Mouse (Mus musculus) thymus, postnatal 25 days (tissue): ENCODE data around the gene Cdk14.

ENCODE experiments used
- DNase-seq: peaks from one replicate; pipeline ENCODE4 v3.0.0; 2022

Gene Cdk14

DNA sequence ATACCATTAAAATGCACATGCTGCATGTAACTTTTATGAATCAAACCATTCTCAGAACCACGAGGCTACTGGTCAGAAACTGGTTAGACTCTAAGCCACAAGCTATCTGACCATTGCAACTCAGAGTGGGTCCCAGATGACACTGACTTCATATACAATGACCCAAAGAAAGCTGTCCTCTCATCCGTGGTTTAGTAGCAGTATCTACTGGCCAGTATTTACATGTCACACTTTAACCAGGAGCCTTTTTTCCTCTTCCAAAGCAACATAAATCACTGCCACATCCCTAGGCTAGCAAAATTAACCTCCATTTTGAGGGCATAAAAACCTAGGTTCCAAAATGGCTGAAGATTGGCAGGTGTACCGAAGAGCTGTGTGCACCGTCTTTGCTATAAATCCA is 533.0 kb downstream of the Cdk14 start:
- no peak for DNase-seq

DNA sequence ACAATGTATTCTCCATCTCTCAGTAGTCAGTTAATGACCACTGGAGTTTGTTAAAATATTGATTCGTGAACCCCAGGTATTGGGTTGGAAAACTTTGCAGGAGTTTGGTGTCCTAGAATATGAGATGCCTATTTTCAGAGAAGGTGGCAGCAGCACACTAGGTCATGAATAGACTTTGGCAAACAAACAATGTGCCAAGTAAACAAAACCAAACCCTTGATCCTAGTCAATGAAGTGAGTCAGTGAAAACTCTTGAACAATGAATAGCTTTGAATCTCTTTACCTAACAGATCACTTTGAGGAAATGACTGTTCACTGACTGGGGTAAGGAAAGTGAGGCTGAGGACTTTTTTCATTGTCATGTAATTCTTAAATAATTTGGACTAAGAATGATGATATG is 537.3 kb downstream of the Cdk14 start:
- DNase-seq: no peak

DNA sequence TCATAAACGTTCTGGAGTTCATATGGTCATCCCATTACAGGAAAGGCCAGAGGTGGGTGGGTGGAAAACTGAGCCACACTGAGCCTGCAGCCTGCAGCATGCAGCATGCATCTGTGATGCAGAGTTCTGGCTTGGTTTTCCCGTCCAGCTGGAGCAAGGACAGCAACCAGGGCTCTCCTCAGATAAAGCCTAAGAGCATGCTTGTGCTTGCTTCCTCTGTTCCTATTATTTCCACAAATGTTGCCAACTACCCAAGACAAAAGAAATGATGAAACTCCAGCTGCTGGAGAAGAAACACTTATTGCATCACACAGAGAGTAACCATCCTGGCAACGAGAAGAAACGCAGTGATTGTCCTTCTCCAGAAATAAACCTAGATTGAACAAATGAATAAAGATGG is 539.8 kb downstream of the Cdk14 start:
- no peak for DNase-seq

DNA sequence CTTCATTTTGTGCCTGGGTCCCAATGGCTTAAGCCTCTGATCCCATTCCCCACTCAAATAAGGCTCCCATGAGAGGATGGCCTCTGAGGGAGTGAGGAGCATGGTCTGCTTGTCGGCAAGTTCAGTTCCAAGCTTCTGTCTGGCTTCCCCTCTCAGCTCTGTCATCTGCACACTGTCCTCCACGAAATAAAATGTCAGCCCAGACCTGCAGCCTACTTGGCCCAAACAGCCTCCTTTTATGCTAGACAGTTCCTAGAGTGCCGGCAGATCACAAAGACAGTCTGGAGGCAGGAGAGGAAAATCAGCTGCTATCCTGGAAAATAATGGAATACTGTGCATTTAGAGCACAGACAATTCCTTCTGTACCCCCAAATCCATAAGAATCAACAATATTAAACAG is 541.2 kb downstream of the Cdk14 start:
- no peak for DNase-seq

DNA sequence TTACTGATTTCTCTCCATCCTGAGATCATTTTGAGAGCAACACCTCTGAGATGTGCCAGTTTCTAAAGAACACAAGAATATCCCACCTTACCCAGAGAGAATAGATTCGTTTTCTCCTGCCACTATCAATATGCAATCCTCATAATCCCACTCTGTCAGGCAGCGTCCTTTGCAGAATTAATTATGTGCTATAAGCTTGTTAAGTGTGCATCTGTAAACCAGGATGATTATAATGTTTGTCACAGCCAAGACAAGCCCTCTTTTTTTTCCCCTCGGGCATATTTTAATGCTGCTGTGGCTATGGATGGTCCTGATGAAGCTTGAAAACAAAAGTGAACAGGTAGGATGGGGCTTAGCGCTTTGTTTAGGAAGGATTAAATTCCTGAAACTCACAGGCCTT is 542.5 kb downstream of the Cdk14 start:
- no peak for DNase-seq

DNA sequence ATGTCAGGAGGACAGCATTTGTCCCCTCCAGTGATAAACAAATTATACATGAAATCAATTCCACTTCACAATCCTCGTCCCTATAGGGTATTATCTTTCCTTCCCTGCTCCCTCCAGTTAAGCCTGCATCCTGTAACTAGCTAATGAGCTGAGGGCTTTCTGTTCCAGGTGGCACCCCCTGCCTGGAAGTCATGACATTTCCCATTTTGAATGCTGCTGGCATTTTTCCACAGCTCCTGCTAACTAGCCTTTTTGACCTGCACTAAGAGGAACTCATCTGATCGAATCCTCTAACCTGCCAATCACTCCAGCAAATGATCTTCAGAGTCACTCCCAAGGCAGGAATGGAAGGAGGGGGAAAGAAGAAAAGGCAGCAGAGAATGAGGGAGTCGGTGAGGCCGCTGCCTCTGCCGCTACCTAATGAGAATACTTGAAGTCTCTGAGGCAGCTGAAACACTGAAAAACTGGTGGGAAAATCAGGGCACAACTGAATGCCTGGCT is 542.9 kb downstream of the Cdk14 start:
- no peak for DNase-seq

DNA sequence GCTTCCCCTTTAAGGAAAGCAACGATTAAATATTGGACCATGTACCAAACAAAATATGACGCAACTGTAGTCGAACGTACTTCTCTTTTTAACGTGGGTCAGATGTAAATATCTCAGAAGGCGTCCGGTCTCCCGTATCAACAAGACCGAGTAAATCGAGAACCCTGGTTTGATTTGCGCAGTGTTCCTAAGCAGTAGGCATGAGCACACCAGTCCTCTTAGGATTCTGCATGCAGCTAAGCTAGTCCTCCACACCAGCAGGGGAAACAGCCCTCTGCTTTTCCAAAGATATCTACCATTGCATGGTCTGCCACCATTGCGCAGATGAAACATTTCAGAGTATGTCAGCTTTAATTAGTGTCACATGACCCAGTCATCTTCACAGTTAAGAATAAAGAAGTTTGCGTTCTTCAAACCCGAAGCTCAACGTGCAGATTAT is 543.4 kb downstream of the Cdk14 start:
- no peak for DNase-seq

DNA sequence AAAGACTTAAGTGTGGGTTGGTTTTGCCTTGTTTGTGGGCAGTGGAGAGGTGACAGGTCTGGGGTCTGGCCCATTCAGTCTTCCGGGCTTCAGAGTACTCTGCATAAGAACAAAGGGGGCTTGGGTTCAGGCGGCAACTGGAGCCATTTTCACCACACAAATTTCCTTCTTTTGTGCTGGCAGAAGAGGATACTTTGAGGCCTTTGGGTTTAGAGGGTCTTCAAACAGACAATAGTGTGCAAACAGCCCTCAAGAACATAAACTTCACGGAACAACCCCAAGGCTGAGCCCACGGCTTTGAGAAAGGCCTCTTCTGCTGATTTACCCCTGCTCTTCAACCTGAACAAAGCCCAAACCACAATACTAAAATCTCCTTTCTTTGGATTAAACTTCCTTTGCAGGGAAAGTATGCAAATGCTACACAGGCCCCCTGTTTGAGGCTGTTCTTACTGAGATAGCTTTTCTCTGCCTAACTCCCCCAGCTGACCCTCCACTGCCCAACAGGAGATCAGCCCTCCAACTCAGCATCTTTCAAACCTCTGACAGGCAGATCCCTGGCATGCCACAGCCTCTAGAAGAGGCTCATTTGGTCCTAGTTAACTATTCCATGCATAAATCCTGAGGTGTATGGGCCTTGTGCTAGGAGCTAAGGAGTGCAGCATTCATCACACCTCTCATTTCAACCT is 549.9 kb downstream of the Cdk14 start:
- DNase-seq: no peak

DNA sequence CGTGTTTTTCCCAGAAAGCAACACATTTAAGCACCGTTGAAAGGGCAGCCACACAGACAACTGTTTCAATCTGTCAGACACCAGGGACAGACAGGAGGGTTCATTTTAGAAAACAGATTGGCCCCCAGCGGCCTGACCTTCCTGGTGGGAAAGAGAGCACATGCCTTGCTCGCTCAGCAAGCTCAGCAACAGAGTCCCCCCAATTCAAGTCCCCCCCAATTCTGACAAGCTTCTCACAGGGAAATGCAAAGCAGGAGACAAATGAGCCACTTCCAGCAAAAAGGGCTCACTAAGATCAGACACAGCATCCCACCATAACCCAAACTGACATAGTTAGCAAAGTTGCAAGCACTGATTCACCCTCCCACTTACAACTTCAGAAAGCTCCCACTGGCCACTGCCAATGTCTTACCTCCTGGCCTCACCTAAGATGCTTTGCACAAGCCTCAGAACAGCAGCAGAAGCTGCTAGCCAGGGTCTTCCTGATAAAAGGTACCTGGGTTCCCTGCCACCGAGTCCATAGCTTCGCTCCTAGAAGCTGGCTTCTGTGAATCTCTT is 551.5 kb downstream of the Cdk14 start:
- no peak for DNase-seq

DNA sequence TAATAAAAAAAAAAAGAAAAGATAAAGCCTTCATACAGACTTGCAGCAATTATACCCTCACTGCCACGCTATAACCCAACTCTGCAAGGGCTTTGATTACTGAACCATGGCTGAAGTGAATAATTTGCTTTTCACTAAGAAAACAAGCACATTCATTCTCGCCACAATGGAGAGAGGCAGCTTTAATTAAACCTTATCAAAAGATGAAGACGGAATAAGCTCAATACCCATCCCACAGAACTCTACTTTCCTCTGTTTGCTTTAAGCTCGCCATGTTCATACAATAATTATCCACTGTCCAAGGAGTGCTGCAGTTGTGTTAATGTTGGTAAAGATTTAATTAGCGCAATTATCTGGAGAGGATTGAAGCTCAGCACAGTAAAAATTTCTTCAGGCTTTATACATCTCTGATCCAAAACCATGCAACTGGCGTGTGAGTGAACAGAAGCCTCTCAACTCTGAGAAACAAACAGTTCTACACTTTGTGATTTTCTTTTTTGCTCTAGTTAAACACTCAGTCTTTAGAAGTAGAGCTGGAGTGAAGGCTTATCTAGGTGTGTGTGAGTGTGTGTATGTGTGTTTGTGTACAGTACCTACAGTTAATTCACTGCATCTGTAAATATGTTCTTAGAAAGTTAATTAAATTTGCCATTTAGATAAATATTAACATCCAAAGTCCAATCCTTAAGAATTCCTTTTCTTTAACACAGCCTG is 552.1 kb downstream of the Cdk14 start:
- no peak for DNase-seq

DNA sequence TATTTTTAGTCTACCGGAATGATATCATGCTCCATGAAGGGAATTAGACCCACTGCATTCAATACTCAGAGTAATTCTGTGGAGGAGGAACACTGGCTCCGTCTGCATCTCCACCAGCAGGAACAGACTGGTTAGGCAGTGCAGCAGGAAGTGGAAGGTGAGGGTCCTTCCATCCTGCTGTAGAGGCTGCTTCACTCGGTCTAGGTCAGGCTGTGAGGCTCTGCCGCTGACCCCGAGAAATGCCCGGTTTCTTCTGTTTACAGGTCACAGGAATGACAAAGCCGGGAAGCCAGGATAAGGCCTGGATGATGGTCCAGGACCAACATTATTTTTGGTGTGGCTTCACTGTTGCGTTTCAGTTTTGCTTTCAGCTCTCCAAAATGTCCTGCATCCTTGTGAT is 553.2 kb downstream of the Cdk14 start:
- DNase-seq: no peak

DNA sequence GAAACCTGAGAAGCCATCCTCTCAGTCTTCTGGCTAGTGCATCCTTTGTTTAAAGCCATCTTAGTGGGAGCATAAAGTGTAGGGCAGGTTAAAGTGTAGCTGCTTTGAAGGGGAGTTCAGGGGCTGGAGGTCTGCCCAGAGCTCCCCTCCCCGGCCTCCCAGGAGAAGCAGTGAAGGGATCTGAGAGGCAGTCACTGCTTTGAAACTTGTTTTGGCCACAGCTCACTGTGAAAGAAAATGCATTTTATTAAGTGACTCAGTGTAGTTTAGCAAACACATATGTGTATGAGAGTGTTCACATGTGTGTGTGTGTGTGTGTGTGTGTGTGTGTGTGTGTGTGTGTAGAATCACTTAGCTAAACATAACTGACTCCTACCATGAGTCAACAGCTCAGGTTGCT is 554.0 kb downstream of the Cdk14 start:
- DNase-seq: no peak

DNA sequence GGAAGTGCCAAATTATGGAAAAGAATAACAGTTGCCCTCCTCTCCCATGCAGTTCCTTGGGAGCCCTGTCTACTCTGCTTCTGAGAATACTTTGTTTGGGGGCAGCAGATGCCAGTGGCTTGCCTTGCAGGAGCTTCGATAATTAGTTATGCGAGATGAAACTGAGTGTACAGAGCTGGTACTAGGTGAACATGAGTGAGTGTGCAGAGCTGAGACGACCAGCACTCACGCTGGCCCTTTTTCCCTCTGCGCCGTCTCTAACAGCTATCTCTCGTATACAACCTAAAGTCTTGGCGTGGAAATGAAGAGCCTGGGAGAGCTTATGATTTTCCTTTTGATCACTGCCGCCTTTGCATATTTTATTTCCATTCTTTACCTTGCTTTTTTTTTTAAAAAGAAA is 558.5 kb downstream of the Cdk14 start:
- no peak for DNase-seq

DNA sequence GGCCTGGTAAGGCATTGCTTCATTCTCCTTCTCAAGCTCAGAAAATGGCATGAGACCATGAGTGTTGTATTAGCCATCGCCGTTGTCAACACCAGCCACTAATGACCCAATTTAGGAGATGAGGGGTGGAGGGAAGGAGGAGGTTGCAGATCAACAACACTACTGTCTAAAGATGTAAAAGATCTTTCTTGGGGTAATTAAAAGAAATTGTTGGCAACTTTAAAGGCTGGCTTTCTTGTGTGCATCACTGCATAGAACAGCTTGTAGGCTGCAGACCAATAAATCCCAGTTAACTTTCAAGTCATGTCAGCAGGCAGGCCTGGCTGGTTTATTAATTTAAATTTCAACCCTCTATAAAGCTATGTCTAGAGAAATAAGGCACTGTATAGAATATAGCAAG is 559.0 kb downstream of the Cdk14 start:
- no peak for DNase-seq

DNA sequence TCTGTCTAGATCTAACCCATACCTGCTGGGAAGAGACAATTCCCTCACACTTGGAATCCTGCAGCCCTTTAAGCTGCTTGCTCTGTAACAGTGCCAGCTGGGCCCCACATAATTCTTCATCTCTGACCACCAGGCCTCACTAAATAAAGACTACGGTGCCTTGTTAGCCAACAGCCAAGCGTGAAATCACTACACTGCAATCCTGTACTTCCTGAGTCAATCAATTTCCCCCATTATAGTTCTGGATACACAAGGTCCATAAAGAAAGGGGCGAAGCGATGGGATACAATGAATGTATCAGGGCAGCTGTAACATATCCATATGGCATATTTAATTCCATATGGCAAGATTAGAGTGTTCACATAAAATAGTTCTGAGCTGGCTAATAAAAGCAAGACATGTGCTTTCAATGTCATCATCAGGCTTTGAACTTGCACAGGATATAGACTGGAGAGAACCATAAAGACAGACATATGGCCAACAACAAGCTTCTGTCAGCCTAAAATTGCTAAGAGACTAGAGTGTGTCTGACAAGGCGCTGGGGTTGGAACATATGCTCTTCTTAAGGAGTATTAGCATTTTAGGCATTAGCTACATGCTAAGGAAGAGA is 562.0 kb downstream of the Cdk14 start:
- no peak for DNase-seq

DNA sequence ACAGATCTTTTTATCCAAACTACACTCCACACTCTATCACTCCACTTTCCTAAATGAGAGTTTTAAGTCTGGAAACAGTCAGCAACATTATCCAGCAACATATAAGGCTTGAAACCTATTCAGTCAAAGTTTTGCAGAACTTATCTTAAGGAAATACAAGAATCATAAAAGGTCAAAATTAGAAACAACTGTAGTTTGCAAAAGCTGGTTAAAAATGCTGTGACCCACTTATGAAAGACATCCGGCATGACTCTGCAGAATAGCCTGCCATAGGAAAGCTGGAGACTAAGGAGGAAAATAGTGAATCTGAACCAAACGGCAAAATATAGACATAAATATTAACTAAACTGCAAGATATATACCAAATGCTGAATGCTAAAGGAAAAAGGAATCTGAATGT is 566.6 kb downstream of the Cdk14 start:
- DNase-seq: no peak

DNA sequence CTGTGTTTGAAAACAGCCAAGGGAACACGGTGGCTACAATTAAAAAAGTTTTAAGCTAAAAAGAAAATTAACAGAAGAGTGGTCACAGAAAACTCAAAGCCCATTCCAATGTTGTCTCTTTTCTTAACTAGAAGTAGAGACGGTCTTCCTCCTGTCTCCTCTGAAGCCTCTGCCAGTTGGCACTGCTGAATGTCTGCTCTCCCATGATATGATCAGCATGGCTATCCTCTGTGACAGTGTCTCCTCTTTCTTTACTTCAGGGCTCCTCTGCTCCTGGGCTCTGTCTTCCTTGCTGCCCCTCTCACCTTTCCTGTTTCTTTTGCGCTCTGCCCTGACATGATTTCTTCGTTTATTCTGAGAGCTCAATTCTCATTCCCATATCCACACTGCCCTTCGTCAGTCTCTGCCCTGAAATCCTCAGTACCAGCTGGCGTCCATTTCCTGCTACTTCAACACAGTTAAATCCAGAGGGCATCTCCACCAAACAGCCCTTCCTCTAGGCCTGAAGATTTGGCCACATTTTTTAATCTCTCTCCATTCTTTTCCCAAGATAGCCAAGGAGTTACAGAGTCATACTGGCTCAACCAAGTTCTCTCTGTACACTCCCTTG is 567.3 kb downstream of the Cdk14 start:
- DNase-seq: no peak

DNA sequence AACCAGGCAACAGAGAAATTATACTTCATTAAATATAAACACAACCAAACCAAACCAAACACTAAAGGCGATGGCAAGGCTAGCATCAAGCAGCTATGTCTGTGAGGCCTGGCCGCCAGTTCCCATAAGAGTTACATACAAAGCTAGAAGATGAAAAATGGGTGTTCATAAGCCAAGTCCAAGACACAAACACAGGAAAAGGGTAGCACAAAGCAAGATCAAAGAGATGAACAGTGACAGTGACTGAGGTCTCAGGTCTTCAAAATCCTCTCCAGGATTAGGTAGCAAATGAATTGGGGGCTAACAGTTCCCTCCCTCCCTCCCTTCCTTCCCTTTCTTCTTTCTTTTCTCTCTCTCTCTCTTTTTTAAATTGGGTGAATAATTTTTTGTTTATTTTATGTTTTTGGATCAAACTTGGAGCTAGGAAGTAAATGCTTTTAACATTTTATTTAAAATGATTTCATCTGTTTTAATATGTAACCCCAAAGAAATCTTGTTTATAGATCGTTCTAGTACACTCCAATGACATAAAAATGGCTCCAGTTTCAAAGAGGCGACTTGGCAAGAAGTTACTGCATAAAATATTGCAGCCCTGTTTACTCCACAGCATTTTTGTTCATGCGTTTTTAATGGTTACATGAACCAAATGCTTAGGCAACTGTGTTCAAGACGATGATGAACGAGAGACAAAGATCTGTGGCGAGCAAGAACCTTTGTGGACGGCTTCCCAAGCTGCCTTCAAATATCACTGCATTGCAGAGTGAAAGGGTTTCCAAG is 568.0 kb downstream of the Cdk14 start:
- no peak for DNase-seq

DNA sequence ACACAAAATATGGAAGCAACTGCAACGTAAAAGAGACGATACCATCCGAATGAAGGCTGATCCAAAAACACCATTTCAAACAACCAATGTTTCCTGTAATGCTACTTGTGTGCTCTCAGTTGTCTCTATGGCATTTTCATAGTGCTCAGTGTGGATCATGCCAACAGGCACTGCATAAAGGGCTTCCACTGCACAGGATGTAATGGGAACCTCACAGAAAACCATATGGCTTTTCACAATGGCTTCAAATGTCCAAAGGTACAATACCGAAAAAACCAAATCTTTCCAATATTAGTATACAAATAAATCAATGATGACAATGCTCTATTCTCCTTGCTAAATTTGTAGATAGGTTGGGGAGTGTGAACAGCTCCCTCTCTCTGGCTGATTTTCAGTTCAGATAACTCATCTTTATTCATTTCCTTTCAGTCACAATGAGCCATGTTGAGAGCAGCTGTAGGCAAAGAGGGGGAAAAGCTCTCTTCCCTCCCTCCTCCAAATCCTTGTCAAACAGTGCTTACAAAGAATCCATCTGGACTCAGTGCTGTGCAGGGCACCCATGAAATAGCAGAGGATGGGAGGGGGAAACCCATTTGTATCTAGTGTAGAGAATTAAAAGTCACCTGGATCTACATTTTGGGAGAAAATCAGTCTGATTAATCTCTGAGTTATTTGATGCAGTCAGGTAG is 568.7 kb downstream of the Cdk14 start:
- DNase-seq: no peak

DNA sequence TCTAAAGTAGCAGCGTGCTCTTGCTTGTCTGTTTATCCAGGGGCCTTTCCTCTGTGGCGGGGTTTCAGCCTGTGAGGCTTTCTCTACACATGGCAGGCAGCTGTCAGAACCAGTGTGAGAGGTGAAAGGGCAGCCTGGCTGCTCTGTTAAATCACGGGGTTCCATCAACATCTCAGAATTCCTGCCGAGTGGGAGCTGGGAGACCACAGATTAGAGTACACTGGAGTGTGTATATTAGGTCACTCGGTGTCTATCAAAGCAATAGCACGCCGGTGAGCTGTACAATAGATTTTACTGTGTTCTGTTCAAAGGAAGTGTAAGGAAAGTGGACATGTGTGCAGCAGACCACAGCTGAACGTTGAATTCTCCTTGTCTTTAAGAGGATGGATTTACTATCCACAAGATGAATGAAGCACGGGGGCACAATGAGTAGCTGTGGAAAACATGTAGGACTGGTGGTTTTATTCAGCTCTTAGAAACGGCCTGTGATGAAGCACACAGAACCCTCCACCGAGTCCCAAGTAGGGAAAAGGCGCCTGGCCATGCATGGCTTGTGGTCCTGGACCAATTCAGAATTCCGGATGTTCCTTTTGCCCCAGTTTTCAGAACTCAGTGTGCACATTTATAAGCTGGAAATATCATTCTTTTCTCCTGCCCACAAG is 585.2 kb downstream of the Cdk14 start:
- DNase-seq: no peak

DNA sequence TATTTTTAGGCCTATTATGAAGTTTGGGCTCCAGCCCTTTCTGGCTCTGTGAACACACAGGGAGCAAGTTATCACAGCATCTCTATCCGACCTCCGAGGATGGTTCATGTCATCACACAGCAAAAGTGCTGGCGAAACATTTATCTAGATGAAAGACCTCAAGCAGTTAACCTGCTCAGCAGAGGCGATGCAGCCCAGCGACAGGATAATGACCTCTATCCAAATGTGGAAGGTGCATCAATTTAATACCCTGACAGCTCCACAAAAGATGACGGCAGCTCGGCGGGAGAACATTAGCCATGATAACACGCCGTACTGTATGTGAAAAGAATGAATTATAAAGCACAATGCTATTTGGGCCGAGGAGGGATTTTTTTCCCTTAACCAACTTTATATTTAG is 586.2 kb downstream of the Cdk14 start:
- no peak for DNase-seq

DNA sequence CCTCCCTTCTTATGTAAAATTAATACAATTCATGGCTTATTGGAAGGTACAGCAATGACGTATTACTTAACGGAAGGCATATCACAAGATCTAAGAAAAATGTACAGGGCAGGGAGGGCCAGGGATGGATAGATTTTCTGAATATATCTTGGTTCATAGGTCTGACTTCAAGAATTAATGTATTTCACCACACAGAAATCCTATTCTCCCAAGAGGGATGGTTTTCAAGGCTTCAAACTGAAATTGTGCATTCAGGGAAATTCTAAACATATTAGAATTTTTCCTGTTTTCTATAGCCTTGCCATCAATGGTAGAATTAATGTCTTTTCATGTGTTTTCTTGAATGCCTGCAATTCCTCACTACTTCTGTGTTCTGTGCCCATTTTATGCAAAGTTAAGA is 593.2 kb downstream of the Cdk14 start:
- no peak for DNase-seq
